Mouse (Mus musculus): ENCODE results near the gene Dpp9. TPM values are rescaled to one million over a fixed set of nuclear protein-coding genes. Genes with fewer than 3 reads are reported as not detected.

Dpp9 gene
- total RNA-seq, 2 experiments from 2014 or later: 21.7 to 24.3 TPM

GRCm38 (mm10) chr17:56139355-56139754 is 79.3 kb downstream of the Dpp9 start:
- no peak for DNase-seq

DNA sequence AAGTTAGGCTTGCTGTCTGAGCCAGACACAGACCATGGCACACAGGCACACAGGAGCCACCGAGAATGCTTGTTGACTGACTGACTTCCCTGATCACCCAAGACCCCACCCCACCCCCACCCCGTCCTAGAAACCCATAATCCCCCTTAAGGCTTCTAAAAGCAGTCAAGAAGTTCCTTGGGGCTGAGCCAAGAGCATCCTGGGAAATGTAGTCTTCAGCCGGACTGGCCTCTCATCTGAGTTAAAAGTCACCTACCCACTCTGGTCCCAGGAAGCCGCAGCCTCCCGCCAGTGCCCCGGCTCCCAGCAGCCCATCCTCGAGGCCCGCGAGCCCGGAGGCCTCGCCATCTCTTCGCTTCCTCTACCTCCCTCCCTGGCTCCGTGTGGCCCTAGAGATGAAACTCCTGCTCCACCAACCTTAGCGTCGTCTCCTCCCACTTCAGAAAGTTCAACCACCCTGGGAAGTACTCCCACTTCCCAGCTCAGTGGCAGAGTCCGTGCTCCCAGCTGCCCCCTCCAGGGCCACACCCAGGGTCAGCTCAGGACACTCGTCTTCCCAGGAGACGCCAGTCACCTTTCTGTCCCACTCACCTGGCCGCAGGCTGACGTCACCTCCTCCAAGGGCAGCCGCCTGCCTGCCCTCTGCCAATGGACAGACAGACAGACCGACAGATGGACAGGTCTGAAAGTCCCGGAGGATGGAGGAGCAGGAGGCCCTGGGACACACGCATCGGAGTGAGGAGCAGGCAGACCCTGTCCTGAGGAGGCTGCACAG is 80.7 kb downstream of the Dpp9 start:
- no peak for DNase-seq

Small RNA genes within 50 kb of the gene (microRNA-seq; reads per million reads assigned to microRNA genes)
- gene Gm44397 (0 reads per million in 2 experiments), gene Mir7b (15.3 to 21.0 reads per million in 2 experiments)

Other genes with a start within 250 kb of the Dpp9 start
- 1 to 10 TPM in 1 of 2 experiments, under 1 TPM in 1; 0.87 to 1.2 TPM for gene Shd, start 248.4 kb downstream of the Dpp9 start, total RNA-seq (2021)
- 1 to 10 TPM in 1 of 2 experiments, under 1 TPM in 1; 0.49 to 1.0 TPM for gene Fsd1, start 232.4 kb downstream of the Dpp9 start, total RNA-seq (2021)
- 1 to 10 TPM; 4.7 to 8.1 TPM for gene Stap2, start 213.3 kb downstream of the Dpp9 start, total RNA-seq (2021)
- gene Mpnd, start 213.2 kb downstream of the Dpp9 start, total RNA-seq (2021): 10 to 100 TPM; 31.6 to 36.9 TPM
- gene Sh3gl1, start 182.3 kb downstream of the Dpp9 start, total RNA-seq (2021): 10 to 100 TPM; 25.7 to 35.0 TPM
- gene Chaf1a, start 178.5 kb downstream of the Dpp9 start, total RNA-seq (2021): 1 to 10 TPM; 3.6 to 8.7 TPM
- gene Ubxn6, start 143.9 kb downstream of the Dpp9 start, total RNA-seq (2021): 10 to 100 TPM; 37.8 to 39.0 TPM
- 10 to 100 TPM; 37.7 to 45.7 TPM for gene Hdgfl2, start 139.3 kb downstream of the Dpp9 start, total RNA-seq (2021)
- 100 to 1,000 TPM in 1 of 2 experiments, 10 to 100 TPM in 1; 75.2 to 106 TPM for gene Plin4, start 109.1 kb downstream of the Dpp9 start, total RNA-seq (2021)
- 10 to 100 TPM; 19.2 to 19.9 TPM for gene Plin5, start 101.3 kb downstream of the Dpp9 start, total RNA-seq (2021)
- 1 to 10 TPM; 1.4 to 3.1 TPM for gene Lrg1, start 96.9 kb downstream of the Dpp9 start, total RNA-seq (2021)
- 10 to 100 TPM; 14.4 to 14.7 TPM for gene Sema6b, start 78.6 kb downstream of the Dpp9 start, total RNA-seq (2021)
- 1 to 10 TPM; 5.0 to 5.3 TPM for gene Tnfaip8l1, start 56.4 kb downstream of the Dpp9 start, total RNA-seq (2021)
- 10 to 100 TPM; 28.8 to 36.5 TPM for gene Mydgf, start 35.0 kb downstream of the Dpp9 start, total RNA-seq (2021)
- gene Fem1a, start 37.9 kb upstream of the Dpp9 start, total RNA-seq (2021): 10 to 100 TPM; 91.9 to 99.8 TPM
- gene Ticam1, start 57.9 kb upstream of the Dpp9 start, total RNA-seq (2021): 1 to 10 TPM; 6.6 to 6.8 TPM
- gene Plin3, start 74.0 kb upstream of the Dpp9 start, total RNA-seq (2021): 10 to 100 TPM; 37.2 to 41.7 TPM
- not detected for gene Arrdc5, start 81.4 kb upstream of the Dpp9 start, total RNA-seq (2021)
- gene Uhrf1, start 84.4 kb upstream of the Dpp9 start, total RNA-seq (2021): 10 to 100 TPM; 14.4 to 20.3 TPM
- gene Kdm4b, start 107.2 kb upstream of the Dpp9 start, total RNA-seq (2021): 10 to 100 TPM; 24.9 to 28.6 TPM

Measured in gastrocnemius, postnatal 10 days (tissue).